In the genomic region with DNA sequence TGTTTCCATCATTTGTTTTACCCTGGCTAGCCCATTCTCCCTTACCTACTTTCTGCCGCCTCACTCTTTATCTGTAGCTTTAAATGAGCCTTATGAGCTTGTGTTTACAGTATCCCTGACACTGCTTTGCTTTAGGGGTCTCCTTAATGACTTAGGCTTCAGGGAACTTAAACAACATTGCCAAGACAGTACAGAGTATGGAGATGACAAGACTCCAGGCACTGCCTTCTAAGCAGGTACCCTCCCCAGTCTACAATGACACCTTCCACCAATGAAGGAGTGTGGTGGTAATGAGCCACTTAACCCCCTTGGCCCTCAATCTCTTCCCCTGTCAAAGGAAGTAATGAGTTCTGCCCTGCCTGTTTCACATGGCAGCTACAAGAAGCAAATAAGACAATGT, we compare ENCODE assay signal across 18 mouse cellular contexts. TPM values are rescaled to one million over a fixed set of nuclear protein-coding genes. Genes with fewer than 3 reads are reported as not detected.
DNase-seq lines count a peak whose midpoint lies in the region; ATAC-seq lines count a peak whose summit lies in the region.
"Had no signal": no experiment of that assay in that cellular context is flagged by ENCODE, and none has a peak within 500 bp of the region (broad histone marks: within the 10 kb centered on the region; RNA-seq: fewer than 3 reads in every experiment).

No protein-coding gene starts in this region.

- ATAC-seq in forebrain, embryonic 11.5 days (replicated peaks; ENCODE audit: low FRiP score): peak; percentile 53; the same call in 1 of the 2 replicates
- ATAC-seq in neural tube, embryonic 12.5 days (ENCODE audit: low FRiP score, low read depth): peak; percentile 39; the same call in 1 of the 2 replicates
- no peak for ATAC-seq in neural tube, embryonic 15.5 days (ENCODE audit: low FRiP score)
- ATAC-seq in hindbrain, embryonic 13.5 days (ENCODE audit: low FRiP score): peak; percentile 66

- H3K27ac ChIP-seq in forebrain, embryonic 11.5 days (ENCODE audit: low read depth, low read length): no peak overlapping the region
- H3K27ac ChIP-seq in forebrain, embryonic 10.5 days: no peak overlapping the region
- H3K27ac ChIP-seq in neural tube, embryonic 12.5 days: no peak overlapping the region
- H3K27ac ChIP-seq in neural tube, embryonic 15.5 days (replicated peaks): no peak overlapping the region
- peak overlapping the region; percentile 45; the same call in 1 of the 2 replicates for H3K27ac ChIP-seq in hindbrain, embryonic 13.5 days
- H3K27ac ChIP-seq: gastrocnemius, adult 2 months had no signal

- DNase-seq in forebrain, embryonic 11.5 days (ENCODE audit: low spot score): no peak
- DNase-seq in forebrain, embryonic 10.5 days (ENCODE audit: extremely low spot score, low spot score): no peak
- DNase-seq in lung, postnatal 14 days: no peak
- DNase-seq in spleen, postnatal 10 days (ENCODE audit: low spot score in 2 of 2): no peak
- DNase-seq: adrenal gland, adult 2 months; cerebellum, postnatal 25 days; gastrocnemius, adult 2 months; heart, adult 11 months; heart, postnatal 4 days; kidney, adult 2 months; left cerebral cortex, postnatal 4 days; lung, adult 18-20 months; lung, postnatal 36 days; thymus, postnatal 4 days had no signal

- 66% methylated on average over 1 of the region's 1 CpGs for WGBS in forebrain, embryonic 11.5 days
- 77% methylated on average over 1 of the region's 1 CpGs for WGBS in forebrain, embryonic 10.5 days
- WGBS in neural tube, embryonic 12.5 days: 73% methylated on average over 1 of the region's 1 CpGs
- WGBS in neural tube, embryonic 15.5 days: 69% methylated on average over 1 of the region's 1 CpGs
- 51% methylated on average over 1 of the region's 1 CpGs for WGBS in hindbrain, embryonic 13.5 days

- H3K9ac ChIP-seq in forebrain, embryonic 11.5 days (ENCODE audit: low read length): no peak overlapping the region
- no peak overlapping the region for H3K9ac ChIP-seq in neural tube, embryonic 12.5 days
- no peak overlapping the region for H3K9ac ChIP-seq in neural tube, embryonic 15.5 days (replicated peaks)
- H3K9ac ChIP-seq in hindbrain, embryonic 13.5 days: no peak overlapping the region

- no peaks in the 10 kb centered on the region for H3K9me3 ChIP-seq in forebrain, embryonic 11.5 days (ENCODE audit: control insufficient read depth, low read length)
- H3K9me3 ChIP-seq in forebrain, embryonic 10.5 days: no peaks in the 10 kb centered on the region
- no peaks in the 10 kb centered on the region for H3K9me3 ChIP-seq in neural tube, embryonic 12.5 days
- H3K9me3 ChIP-seq in neural tube, embryonic 15.5 days (replicated peaks): no peaks in the 10 kb centered on the region
- no peaks in the 10 kb centered on the region for H3K9me3 ChIP-seq in hindbrain, embryonic 13.5 days

- no peak overlapping the region for H3K4me2 ChIP-seq in forebrain, embryonic 11.5 days (ENCODE audit: low read depth, low read length, severe bottlenecking)
- no peak overlapping the region for H3K4me2 ChIP-seq in neural tube, embryonic 12.5 days (replicated peaks)
- no peak overlapping the region for H3K4me2 ChIP-seq in neural tube, embryonic 15.5 days
- H3K4me2 ChIP-seq in hindbrain, embryonic 13.5 days: no peak overlapping the region

- no peaks in the 10 kb centered on the region for H3K36me3 ChIP-seq in forebrain, embryonic 11.5 days (ENCODE audit: control insufficient read depth, insufficient read depth, low read length)
- no peaks in the 10 kb centered on the region for H3K36me3 ChIP-seq in forebrain, embryonic 10.5 days (replicated peaks)
- H3K36me3 ChIP-seq in neural tube, embryonic 12.5 days: no peaks in the 10 kb centered on the region
- H3K36me3 ChIP-seq in neural tube, embryonic 15.5 days: no peaks in the 10 kb centered on the region
- no peaks in the 10 kb centered on the region for H3K36me3 ChIP-seq in hindbrain, embryonic 13.5 days

- no peaks in the 10 kb centered on the region for H3K27me3 ChIP-seq in forebrain, embryonic 11.5 days (ENCODE audit: control insufficient read depth, insufficient read depth, low read length)
- no peaks in the 10 kb centered on the region for H3K27me3 ChIP-seq in forebrain, embryonic 10.5 days (ENCODE audit: poor library complexity, severe bottlenecking)
- no peaks in the 10 kb centered on the region for H3K27me3 ChIP-seq in neural tube, embryonic 12.5 days (replicated peaks)
- H3K27me3 ChIP-seq in neural tube, embryonic 15.5 days (replicated peaks): no peaks in the 10 kb centered on the region
- no peaks in the 10 kb centered on the region for H3K27me3 ChIP-seq in hindbrain, embryonic 13.5 days

- H3K4me3 ChIP-seq in forebrain, embryonic 11.5 days (ENCODE audit: low read depth, low read length): no peak overlapping the region
- no peak overlapping the region for H3K4me3 ChIP-seq in forebrain, embryonic 10.5 days
- H3K4me3 ChIP-seq in neural tube, embryonic 12.5 days: no peak overlapping the region
- no peak overlapping the region for H3K4me3 ChIP-seq in neural tube, embryonic 15.5 days (replicated peaks)
- H3K4me3 ChIP-seq in hindbrain, embryonic 13.5 days: no peak overlapping the region
- H3K4me3 ChIP-seq: gastrocnemius, adult 2 months had no signal

- H3K4me1 ChIP-seq in forebrain, embryonic 11.5 days (replicated peaks; ENCODE audit: control insufficient read depth, insufficient read depth, low read length): no peaks in the 10 kb centered on the region
- peaks cover 11% of the 10 kb centered on the region for H3K4me1 ChIP-seq in forebrain, embryonic 10.5 days
- no peaks in the 10 kb centered on the region for H3K4me1 ChIP-seq in neural tube, embryonic 12.5 days
- peaks cover 7% of the 10 kb centered on the region for H3K4me1 ChIP-seq in neural tube, embryonic 15.5 days
- H3K4me1 ChIP-seq in hindbrain, embryonic 13.5 days (replicated peaks): peaks cover 13% of the 10 kb centered on the region

RNA-seq across cellular contexts. Expression of a gene that starts 42.4 kb away (rescaled TPM):
- polyA plus RNA-seq in forebrain, embryonic 11.5 days (2014; fragmentation: Nextera tagmentation; extraction: Ambion mirVana): 2.8 and 4.0 TPM in 2 replicates
- polyA plus RNA-seq in forebrain, embryonic 10.5 days (2016; fragmentation: Nextera tagmentation; extraction: Ambion mirVana): 0.14 and 0.79 TPM in 2 replicates
- 12.3 and 15.0 TPM in 2 replicates for polyA plus RNA-seq in neural tube, embryonic 12.5 days (2016; fragmentation: Nextera tagmentation; extraction: Ambion mirVana)
- 74.5 and 89.8 TPM in 2 replicates for polyA plus RNA-seq in neural tube, embryonic 15.5 days (2015; fragmentation: Nextera tagmentation; extraction: Ambion mirVana)
- 46.3 and 53.0 TPM in 2 replicates for polyA plus RNA-seq in hindbrain, embryonic 13.5 days (2015; fragmentation: Nextera tagmentation; extraction: Ambion mirVana)
- polyA plus RNA-seq: adrenal gland, adult 2 months; liver, adult 2 months had no signal
